Mouse (Mus musculus) liver, embryonic 16.5 days (tissue): ENCODE results near the gene Kif5c. TPM values are rescaled to one million over a fixed set of nuclear protein-coding genes. Genes with fewer than 3 reads are reported as not detected.

Experiments used
- ATAC-seq: fragments of 200-750 bp; cut with Nextera tagmentation; 2 replicates; pipeline ENCODE4 v1.8.0; 2017; ENCODE audit warnings: low read depth, mild to moderate bottlenecking, moderate number of reproducible peaks, moderate library complexity
- H3K27ac ChIP-seq: fragments of 300-500 bp; sonication (generic); 2 replicates; pipeline ENCODE4 v1.5.1; 2014; ENCODE audit warnings: mild to moderate bottlenecking, low read length
- H3K27me3 ChIP-seq: fragments of 300-500 bp; sonication (generic); 2 replicates; pipeline ENCODE4 v1.6.1; 2014; ENCODE audit warnings: low read depth, low read length, mixed read lengths; ENCODE audit not compliant: control insufficient read depth, insufficient read depth
- H3K36me3 ChIP-seq: fragments of 300-500 bp; sonication (generic); 2 replicates; pipeline ENCODE4 v1.6.1; 2014; ENCODE audit warnings: mild to moderate bottlenecking; ENCODE audit not compliant: control insufficient read depth, insufficient read depth
- H3K4me1 ChIP-seq: fragments of 300-500 bp; sonication (generic); 2 replicates; pipeline ENCODE4 v1.6.1; 2014; ENCODE audit warnings: low read depth, low read length, mixed read lengths; ENCODE audit not compliant: control insufficient read depth
- H3K4me2 ChIP-seq: fragments of 300-500 bp; sonication (generic); 2 replicates; pipeline ENCODE4 v1.6.1; 2014; ENCODE audit warnings: low read depth, low read length, mixed read lengths
- H3K4me3 ChIP-seq: fragments of 300-500 bp; sonication (generic); 2 replicates; pipeline ENCODE4 v1.5.1; 2014; ENCODE audit warnings: low read depth, mild to moderate bottlenecking, low read length
- H3K9ac ChIP-seq: fragments of 300-500 bp; sonication (generic); 2 replicates; pipeline ENCODE4 v1.6.1; 2014; ENCODE audit warnings: low read depth, low read length
- H3K9me3 ChIP-seq: fragments of 300-500 bp; sonication (generic); replicated peaks from 2 replicates; pipeline ENCODE4 v1.6.1; 2016; ENCODE audit warnings: low read length; ENCODE audit not compliant: control insufficient read depth
- WGBS: fragments of 180-500 bp; shearing (Covaris S2); extraction: QIAGEN DNeasy Blood & Tissue Kit; methylation state at CpG from one replicate; pipeline ENCODE4 v1.1.7; 2014; ENCODE audit not compliant: insufficient replicate concordance; 5-methylcytosine and 5-hydroxymethylcytosine counted together
- polyA plus RNA-seq: library from polyadenylated mRNA; unstranded; fragments of >200 nt; fragmentation: Nextera tagmentation; extraction: Ambion mirVana; gene quantifications from 2 replicates; pipeline ENCODE4 v1.2.1, GENCODE M21; 2015

The Kif5c gene
- polyA plus RNA-seq, 1 experiment from 2014 or later, result 0.09 TPM

GRCm38 (mm10) chr2:49718492-49718891, 99.4 kb downstream of the Kif5c start:
- ATAC-seq, result no peak

GRCm38 (mm10) chr2:49718935-49719850, 100.1 kb downstream of the Kif5c start:
- no peaks in the 10 kb centered on the region for H3K36me3 ChIP-seq
- WGBS, result 52% methylated on average over 8 of the region's 8 CpGs
- no peak overlapping the region for H3K9ac ChIP-seq
- H3K4me1 ChIP-seq, result no peaks in the 10 kb centered on the region
- no peaks in the 10 kb centered on the region for H3K27me3 ChIP-seq
- no peak for ATAC-seq
- no peak overlapping the region for H3K4me2 ChIP-seq
- H3K27ac ChIP-seq, result no peak overlapping the region
- no peaks in the 10 kb centered on the region for H3K9me3 ChIP-seq
- no peak overlapping the region for H3K4me3 ChIP-seq

More at GRCm38 (mm10) chr2:49718492-49718891, 99.4 kb downstream of the Kif5c start:
- 63% methylated on average over 3 of the region's 3 CpGs for WGBS
- no peaks in the 10 kb centered on the region for H3K9me3 ChIP-seq
- H3K4me2 ChIP-seq, result no peak overlapping the region
- H3K27ac ChIP-seq, result no peak overlapping the region
- no peak overlapping the region for H3K9ac ChIP-seq
- H3K36me3 ChIP-seq, result no peaks in the 10 kb centered on the region
- no peaks in the 10 kb centered on the region for H3K4me1 ChIP-seq
- no peak overlapping the region for H3K4me3 ChIP-seq
- no peaks in the 10 kb centered on the region for H3K27me3 ChIP-seq

- Histone ChIP-seq H3K27me3 (no peaks in the 10 kb centered on the region), H3K4me1 (no peaks in the 10 kb centered on the region), H3K9me3 (no peaks in the 10 kb centered on the region), H3K36me3 (no peaks in the 10 kb centered on the region), H3K9ac (no peak overlapping the region), H3K27ac (no peak overlapping the region), H3K4me2 (no peak overlapping the region), H3K4me3 (no peak overlapping the region)
- 10% methylated on average over 6 of the region's 6 CpGs for WGBS
- ATAC-seq, result no peak
Observed at GRCm38 (mm10) chr2:49719854-49720253, 100.8 kb downstream of the Kif5c start.

- H3K4me1 ChIP-seq, result no peaks in the 10 kb centered on the region
- WGBS, result 47% methylated on average over 9 of the region's 9 CpGs
- H3K9me3 ChIP-seq, result no peaks in the 10 kb centered on the region
- no peak overlapping the region for H3K4me2 ChIP-seq
- H3K27ac ChIP-seq, result no peak overlapping the region
- H3K36me3 ChIP-seq, result no peaks in the 10 kb centered on the region
- no peak overlapping the region for H3K4me3 ChIP-seq
- no peak overlapping the region for H3K9ac ChIP-seq
- no peaks in the 10 kb centered on the region for H3K27me3 ChIP-seq
- no peak for ATAC-seq
Observed at GRCm38 (mm10) chr2:49720343-49720742, 101.2 kb downstream of the Kif5c start.

GRCm38 (mm10) chr2:49722331-49722730, 103.2 kb downstream of the Kif5c start:
- Histone ChIP-seq H3K27me3 (no peaks in the 10 kb centered on the region), H3K4me2 (no peak overlapping the region), H3K9ac (no peak overlapping the region), H3K4me3 (no peak overlapping the region), H3K9me3 (no peaks in the 10 kb centered on the region), H3K27ac (no peak overlapping the region), H3K4me1 (no peaks in the 10 kb centered on the region), H3K36me3 (no peaks in the 10 kb centered on the region)
- 75% methylated on average over 9 of the region's 9 CpGs for WGBS
- ATAC-seq, result no peak

- no peak overlapping the region for H3K4me3 ChIP-seq
- H3K9ac ChIP-seq, result no peak overlapping the region
- H3K9me3 ChIP-seq, result no peaks in the 10 kb centered on the region
- no peaks in the 10 kb centered on the region for H3K4me1 ChIP-seq
- WGBS, result 32% methylated on average over 13 of the region's 13 CpGs
- ATAC-seq, result no peak
- no peak overlapping the region for H3K27ac ChIP-seq
- no peak overlapping the region for H3K4me2 ChIP-seq
- no peaks in the 10 kb centered on the region for H3K27me3 ChIP-seq
- no peaks in the 10 kb centered on the region for H3K36me3 ChIP-seq
Observed at GRCm38 (mm10) chr2:49722983-49723382, 103.9 kb downstream of the Kif5c start.

GRCm38 (mm10) chr2:49726672-49727071, 107.6 kb downstream of the Kif5c start:
- H3K4me2 ChIP-seq, result no peak overlapping the region
- ATAC-seq, result no peak
- peaks cover 7% of the 10 kb centered on the region for H3K4me1 ChIP-seq
- no peak overlapping the region for H3K4me3 ChIP-seq
- no peaks in the 10 kb centered on the region for H3K36me3 ChIP-seq
- WGBS, result 76% methylated on average over 11 of the region's 11 CpGs
- H3K9ac ChIP-seq, result no peak overlapping the region
- H3K27ac ChIP-seq, result no peak overlapping the region
- H3K27me3 ChIP-seq, result no peaks in the 10 kb centered on the region
- no peaks in the 10 kb centered on the region for H3K9me3 ChIP-seq

GRCm38 (mm10) chr2:49727199-49727598, 108.1 kb downstream of the Kif5c start:
- no peak overlapping the region for H3K27ac ChIP-seq
- no peaks in the 10 kb centered on the region for H3K9me3 ChIP-seq
- no peaks in the 10 kb centered on the region for H3K27me3 ChIP-seq
- H3K4me3 ChIP-seq, result no peak overlapping the region
- H3K36me3 ChIP-seq, result no peaks in the 10 kb centered on the region
- H3K4me1 ChIP-seq, result peaks cover 7% of the 10 kb centered on the region
- no peak overlapping the region for H3K9ac ChIP-seq
- H3K4me2 ChIP-seq, result no peak overlapping the region
- 11% methylated on average over 7 of the region's 7 CpGs for WGBS
- ATAC-seq, result no peak

GRCm38 (mm10) chr2:49727686-49728085, 108.6 kb downstream of the Kif5c start:
- Histone ChIP-seq H3K4me3 (no peak overlapping the region), H3K9ac (no peak overlapping the region), H3K27me3 (no peaks in the 10 kb centered on the region), H3K27ac (no peak overlapping the region), H3K36me3 (no peaks in the 10 kb centered on the region), H3K4me2 (no peak overlapping the region), H3K4me1 (peaks cover 7% of the 10 kb centered on the region), H3K9me3 (no peaks in the 10 kb centered on the region)
- WGBS, result 67% methylated on average over 4 of the region's 4 CpGs
- no peak for ATAC-seq
